Mouse (Mus musculus) gastrocnemius, postnatal 25 days (tissue): ENCODE results near the gene Pde12. TPM values are rescaled to one million over a fixed set of nuclear protein-coding genes. Genes with fewer than 3 reads are reported as not detected.
A peak's percentile ranks its signal among the peaks of the same experiment; 100 is the strongest.

Experiments
- DNase-seq: peaks from one replicate; pipeline ENCODE4 v3.0.0; 2022
- microRNA-seq, 2 experiments: library from miRNA; unstranded; fragments of <30 nt; microRNA quantifications; one replicate each; pipeline ENCODE4 v1.2.0; 2021; ENCODE audit warnings: borderline replicate concordance in 2 of 2
- total RNA-seq, 2 experiments: library from RNA; stranded (reverse); gene quantifications; 1 replicate in 1 of 2; 2 replicates in 1 of 2; pipeline ENCODE4 v1.2.3; 2021

The Pde12 gene
- total RNA-seq, 2 experiments from 2014 or later = 2.9 to 3.1 TPM

DNA sequence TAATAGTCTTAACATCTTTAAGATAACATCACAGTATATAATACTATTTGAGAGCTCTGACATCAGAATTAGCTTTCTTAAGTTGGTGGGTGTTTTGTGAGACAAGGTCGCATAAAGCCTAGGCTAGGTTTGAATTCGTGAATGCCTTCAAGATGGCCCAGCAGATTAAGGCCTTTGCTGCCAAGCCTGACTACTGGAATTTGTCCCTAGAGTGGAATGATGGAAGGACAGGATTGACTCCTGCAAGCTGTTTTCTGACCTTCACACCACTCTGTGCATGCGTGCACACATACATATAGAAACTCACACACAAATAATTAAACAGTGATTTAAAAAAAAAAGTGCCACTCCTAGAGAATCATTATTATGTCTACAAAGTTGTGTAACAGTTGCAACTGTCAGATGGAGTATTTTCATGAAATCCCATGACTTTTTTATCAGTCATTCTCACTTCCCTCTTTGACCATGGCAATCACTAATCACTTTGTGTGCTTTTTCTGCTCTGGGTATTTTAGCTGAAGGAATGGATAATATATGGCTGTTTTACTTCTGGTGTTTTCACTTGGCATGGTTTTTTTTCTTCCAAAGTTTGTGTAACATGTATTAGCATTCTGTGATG is 26.6 kb downstream of the Pde12 start:
- DNase-seq = no peak

DNA sequence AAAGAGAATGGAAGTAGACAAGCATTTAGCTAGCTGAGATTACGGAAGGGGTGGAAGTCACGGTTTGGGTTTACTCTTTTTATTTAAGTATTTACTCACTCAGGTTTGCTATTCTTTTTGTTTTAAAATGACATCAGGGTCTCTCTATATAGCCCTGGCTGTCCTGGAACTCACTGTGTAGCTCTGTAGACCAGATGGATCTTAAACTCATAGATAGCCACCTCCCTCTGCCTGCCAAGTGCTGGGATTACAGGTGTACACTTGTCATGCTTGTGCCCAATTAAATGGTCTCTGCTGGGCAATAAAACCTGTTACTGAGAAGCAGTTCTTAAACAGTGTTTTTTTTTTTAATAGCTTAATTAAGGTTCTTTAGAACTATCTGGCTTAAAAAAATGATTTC is 29.7 kb downstream of the Pde12 start:
- no peak for DNase-seq

DNA sequence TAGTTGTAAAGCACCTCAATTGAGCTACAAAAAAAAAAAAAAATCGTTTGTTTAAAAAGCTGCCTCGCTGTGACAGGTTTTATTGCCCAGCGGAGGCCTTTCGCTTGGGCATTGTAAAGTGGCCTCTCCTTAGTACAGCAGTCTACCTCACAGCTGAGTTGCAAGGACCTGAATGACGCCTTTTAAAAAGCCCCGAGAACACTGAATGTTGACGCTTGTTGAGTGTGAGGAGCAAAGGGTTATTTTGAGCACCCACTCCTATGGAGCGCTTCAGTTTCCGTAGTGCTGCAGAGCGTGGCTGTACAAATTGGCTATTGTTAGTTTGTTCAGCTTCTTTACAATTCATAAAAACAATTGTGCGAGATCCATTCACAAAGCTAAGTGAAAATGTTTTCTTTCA is 30.4 kb downstream of the Pde12 start:
- no peak for DNase-seq

DNA sequence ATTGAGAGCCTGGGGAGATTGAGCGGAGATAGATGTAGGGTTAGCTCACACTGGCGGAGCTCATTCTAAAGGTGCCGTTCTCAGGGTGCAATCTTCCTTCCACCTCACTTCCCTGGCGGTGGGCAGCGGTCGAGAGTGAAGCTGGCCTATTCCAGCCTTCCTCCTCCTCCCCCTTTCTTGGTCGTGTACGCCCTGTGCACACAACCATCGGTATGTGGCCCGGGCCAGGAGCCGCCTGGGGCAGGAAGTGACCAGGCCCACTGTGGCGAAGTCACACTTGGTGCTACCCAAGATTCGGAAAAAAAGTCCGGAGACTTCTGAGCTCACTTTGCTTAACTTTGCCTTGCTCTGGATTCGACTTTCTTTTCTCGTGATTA is 31.0 kb downstream of the Pde12 start:
- peak; percentile 48 for DNase-seq

DNA sequence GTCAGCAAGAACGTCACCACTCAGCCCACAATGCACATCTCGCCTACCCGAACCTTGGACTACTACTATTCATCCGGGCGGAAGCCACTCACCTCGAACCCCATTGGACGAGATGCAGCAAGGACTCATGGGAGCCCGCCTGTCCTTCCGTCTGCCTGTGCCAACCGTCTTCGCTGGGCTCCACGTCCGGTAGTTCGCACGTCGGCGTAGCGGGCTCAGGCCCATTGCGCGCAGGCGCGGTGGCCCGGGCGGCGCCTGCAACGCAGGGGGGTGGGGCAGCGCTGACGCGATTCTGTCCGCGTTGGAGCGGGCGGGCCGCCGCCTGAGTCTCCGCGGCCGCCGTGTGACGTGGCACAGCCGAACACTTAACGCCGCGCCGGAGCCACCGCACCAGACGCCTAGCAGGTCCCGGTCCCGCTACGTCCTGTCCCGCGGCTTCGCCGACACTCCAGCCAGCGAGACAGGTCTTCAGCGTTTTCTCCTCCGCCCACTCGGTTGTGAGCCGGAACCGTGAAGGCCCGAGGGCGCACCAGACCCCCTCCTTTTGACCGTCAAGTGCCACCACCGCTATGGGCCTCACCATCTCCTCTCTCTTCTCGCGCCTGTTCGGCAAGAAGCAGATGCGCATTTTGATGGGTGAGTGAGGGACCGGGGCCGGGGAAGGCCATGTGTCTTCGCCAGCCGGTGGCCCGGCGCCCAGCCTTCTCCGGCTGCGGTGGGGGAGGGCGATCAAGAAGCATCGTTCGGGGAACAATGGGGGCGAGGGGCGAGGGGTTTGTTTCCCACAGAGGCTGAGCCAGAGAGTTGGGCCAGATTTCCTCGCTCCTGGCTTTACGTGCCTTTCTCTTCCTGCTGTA is 31.6 kb downstream of the Pde12 start, which contains the start of gene Arf4:
Gene Arf4, plus strand, starts transcription at position 224 of the 857 bp plus-strand sequence.
- DNase-seq = peak; percentile 99

DNA sequence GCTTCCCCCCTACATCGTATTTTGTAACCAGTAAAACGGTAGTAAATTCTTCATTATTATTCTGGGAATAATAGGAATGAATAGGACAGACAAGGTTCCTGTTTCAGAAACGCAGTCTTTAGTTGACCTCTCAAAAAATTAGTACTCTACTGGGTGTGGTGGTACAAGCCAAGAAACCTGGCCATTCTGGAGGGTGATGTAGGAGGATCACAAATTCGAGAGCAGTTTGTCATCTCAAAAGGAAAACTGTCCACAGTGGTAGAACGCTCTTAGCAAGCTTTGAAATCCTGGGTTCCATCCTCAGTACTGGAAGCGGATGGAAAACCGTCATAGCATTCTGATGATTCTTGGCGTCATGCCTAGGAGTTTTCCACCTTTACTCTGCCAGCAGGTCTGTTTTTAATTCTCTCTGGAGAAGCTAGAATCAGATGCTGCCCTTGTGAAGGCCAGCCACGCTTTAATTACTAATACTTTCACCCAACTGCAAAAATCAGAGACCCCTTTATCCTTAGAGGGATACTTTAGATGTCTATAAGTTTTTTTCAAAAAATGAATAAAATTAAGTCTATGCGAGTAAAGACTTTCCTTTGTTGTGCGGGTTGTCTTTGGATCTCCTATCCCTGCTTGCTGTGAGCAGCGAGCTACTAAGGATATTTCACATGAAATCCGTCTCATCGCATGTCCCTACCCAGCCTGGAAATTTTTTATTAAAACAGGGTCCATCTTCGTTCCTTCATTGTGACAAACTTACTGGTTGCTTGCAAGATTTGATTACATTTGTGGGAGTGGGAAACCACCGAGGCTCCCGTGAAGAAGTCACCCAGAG is 32.4 kb downstream of the Pde12 start:
- peak; percentile 21 for DNase-seq

DNA sequence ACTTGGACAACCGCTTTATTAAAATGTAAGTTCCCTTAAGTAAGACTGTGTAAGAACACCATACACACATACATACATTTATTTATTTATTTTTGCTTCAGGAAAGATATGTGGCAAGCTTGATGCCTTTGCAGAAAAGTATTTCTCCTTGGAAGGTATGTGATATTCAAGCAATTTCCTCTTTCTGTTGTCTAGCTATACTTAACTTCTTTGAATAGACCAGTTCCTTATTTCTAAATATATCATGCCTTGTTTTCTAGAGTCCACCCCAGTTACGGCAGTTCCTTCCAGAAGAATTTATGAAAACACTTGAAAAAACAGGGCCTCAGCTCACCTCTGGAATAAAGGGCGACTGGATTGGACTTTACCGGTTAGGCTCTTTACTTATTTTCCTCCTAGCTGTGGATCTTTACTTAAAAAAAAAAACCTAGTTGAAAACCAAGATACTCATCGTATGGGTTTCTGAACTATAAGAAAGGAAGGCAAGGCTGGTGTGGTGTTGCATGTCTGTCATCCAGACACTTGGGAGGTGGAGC is 43.0 kb downstream of the Pde12 start:
- DNase-seq = no peak

DNA sequence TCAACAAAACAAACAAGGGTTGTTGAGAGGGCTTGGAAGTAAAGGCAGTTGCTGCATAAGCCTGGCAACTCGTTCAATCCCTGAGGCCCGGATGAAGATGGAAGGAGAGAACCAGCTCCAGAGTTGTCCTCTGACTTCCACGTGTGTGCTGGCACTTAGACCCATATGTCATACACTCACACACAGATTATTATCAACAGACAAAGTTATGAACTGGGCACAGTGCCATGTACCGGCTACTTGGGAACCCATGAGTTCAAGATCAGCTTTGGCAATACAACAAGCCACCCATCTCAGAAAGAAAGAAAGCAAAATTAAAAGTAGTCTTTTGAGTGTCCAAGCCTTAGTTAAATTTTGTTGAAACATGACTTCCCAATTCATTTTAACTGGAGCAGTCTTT is 44.4 kb downstream of the Pde12 start:
- DNase-seq = no peak

DNA sequence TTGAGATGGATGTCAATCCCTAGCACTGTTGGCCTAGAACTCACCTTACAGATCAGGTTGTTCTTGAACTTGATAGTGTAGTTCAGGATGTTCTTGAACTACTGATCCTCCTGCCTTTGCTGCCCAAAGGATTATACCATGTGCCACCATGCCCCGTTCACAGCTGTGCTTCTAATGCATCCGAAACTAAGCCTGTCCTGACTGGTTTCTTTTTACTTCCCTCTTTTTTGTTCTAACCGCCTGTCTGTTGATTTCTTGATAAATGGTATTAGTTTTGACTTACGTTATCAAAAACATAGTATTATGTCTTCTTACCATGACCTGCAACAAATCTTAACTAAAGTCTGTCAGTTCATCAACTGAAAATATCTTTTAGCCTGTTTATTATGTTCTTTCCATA is 59.0 kb downstream of the Pde12 start:
- DNase-seq = no peak

Small RNAs within 50 kb of the gene (microRNA-seq; reads per million reads assigned to microRNA genes)
- 0 reads per million in 2 experiments for gene Mir7672

Other genes with a start within 250 kb of the Pde12 start
- 10 to 100 TPM; 72.0 to 92.7 TPM for gene Slmap, start 135.0 kb downstream of the Pde12 start, total RNA-seq
- gene Dennd6a, start 96.0 kb downstream of the Pde12 start, total RNA-seq = 1 to 10 TPM; 8.0 to 8.2 TPM
- 10 to 100 TPM; 35.0 to 39.6 TPM for gene Arf4, start 31.8 kb downstream of the Pde12 start, total RNA-seq
- not detected for gene Dnah12, start 23.4 kb upstream of the Pde12 start, total RNA-seq
- gene Asb14, start 224.7 kb upstream of the Pde12 start, total RNA-seq = 100 to 1,000 TPM in 1 of 2 experiments, 10 to 100 TPM in 1; 55.2 to 102 TPM